Mouse (Mus musculus): Measurements from ENCODE around the gene Gm3893. TPM values are rescaled to one million over a fixed set of nuclear protein-coding genes. Genes with fewer than 3 reads are reported as not detected.

The Gm3893 gene
- not detected for polyA plus RNA-seq (2014; fragmentation: Illumina TruSeq; extraction: RNeasy Lipid Tissue Mini Kit (QIAGEN cat#74804); ENCODE audit: low read depth, low replicate concordance)

GRCm38 (mm10) chr4:42090907-42091306 lies at the start of gene Gm3893:
Gene Gm3893, plus strand, starts transcription at chr4:42091207.

GRCm38 (mm10) chr4:42114517-42114916 lies 23.5 kb downstream of the Gm3893 start, which contains the start of gene Gm13304:
Gene Gm13304, plus strand, starts transcription at chr4:42114817.

Other genes with a start within 250 kb of the Gm3893 start
- gene Gm21541, start 187.6 kb upstream of the Gm3893 start, polyA plus RNA-seq (2014; fragmentation: Illumina TruSeq; extraction: RNeasy Lipid Tissue Mini Kit (QIAGEN cat#74804); ENCODE audit: low read depth, low replicate concordance), result not detected
- not detected for gene Gm20878, start 149.6 kb upstream of the Gm3893 start, polyA plus RNA-seq (2014; fragmentation: Illumina TruSeq; extraction: RNeasy Lipid Tissue Mini Kit (QIAGEN cat#74804); ENCODE audit: low read depth, low replicate concordance)
- gene Fam205a4, start 125.1 kb upstream of the Gm3893 start, polyA plus RNA-seq (2014; fragmentation: Illumina TruSeq; extraction: RNeasy Lipid Tissue Mini Kit (QIAGEN cat#74804); ENCODE audit: low read depth, low replicate concordance), result 0.10 TPM
- not detected for gene Gm21093, start 56.5 kb upstream of the Gm3893 start, polyA plus RNA-seq (2014; fragmentation: Illumina TruSeq; extraction: RNeasy Lipid Tissue Mini Kit (QIAGEN cat#74804); ENCODE audit: low read depth, low replicate concordance)
- not detected for gene Gm13304, start 23.6 kb downstream of the Gm3893 start, polyA plus RNA-seq (2014; fragmentation: Illumina TruSeq; extraction: RNeasy Lipid Tissue Mini Kit (QIAGEN cat#74804); ENCODE audit: low read depth, low replicate concordance)
- not detected for gene Gm13306, start 62.2 kb downstream of the Gm3893 start, polyA plus RNA-seq (2014; fragmentation: Illumina TruSeq; extraction: RNeasy Lipid Tissue Mini Kit (QIAGEN cat#74804); ENCODE audit: low read depth, low replicate concordance)
- 1.4 TPM for gene Gm13305, start 77.4 kb downstream of the Gm3893 start, polyA plus RNA-seq (2014; fragmentation: Illumina TruSeq; extraction: RNeasy Lipid Tissue Mini Kit (QIAGEN cat#74804); ENCODE audit: low read depth, low replicate concordance)
- gene Gm10600, start 149.4 kb downstream of the Gm3893 start, polyA plus RNA-seq (2014; fragmentation: Illumina TruSeq; extraction: RNeasy Lipid Tissue Mini Kit (QIAGEN cat#74804); ENCODE audit: low read depth, low replicate concordance), result 0.73 TPM
- not detected for gene Ccl21b, start 164.6 kb downstream of the Gm3893 start, polyA plus RNA-seq (2014; fragmentation: Illumina TruSeq; extraction: RNeasy Lipid Tissue Mini Kit (QIAGEN cat#74804); ENCODE audit: low read depth, low replicate concordance)
- gene Gm21953, start 203.1 kb downstream of the Gm3893 start, polyA plus RNA-seq (2014; fragmentation: Illumina TruSeq; extraction: RNeasy Lipid Tissue Mini Kit (QIAGEN cat#74804); ENCODE audit: low read depth, low replicate concordance), result not detected
- gene Fam205a3, start 227.1 kb downstream of the Gm3893 start, polyA plus RNA-seq (2014; fragmentation: Illumina TruSeq; extraction: RNeasy Lipid Tissue Mini Kit (QIAGEN cat#74804); ENCODE audit: low read depth, low replicate concordance), result not detected

Data from heart, adult 10 weeks (tissue).